16 mouse cellular contexts compared by ENCODE assay signal in genomic region chr7:125558997-125559396, GRCm38 (mm10). TPM values are rescaled to one million over a fixed set of nuclear protein-coding genes. Genes with fewer than 3 reads are reported as not detected.
DNase-seq lines count a peak whose midpoint lies in the region; ATAC-seq and TF ChIP-seq lines count a peak whose summit lies in the region.
"Had no signal": no experiment of that assay in that cellular context is flagged by ENCODE, and none has a peak within 500 bp of the region (broad histone marks: within the 10 kb centered on the region; RNA-seq: fewer than 3 reads in every experiment).

No protein-coding gene starts in this region.

- H3K27me3 ChIP-seq in heart, embryonic 16.5 days (ENCODE audit: control insufficient read depth, insufficient read depth, low read length) = no peaks in the 10 kb centered on the region
- H3K27me3 ChIP-seq in lung, embryonic 15.5 days = no peaks in the 10 kb centered on the region
- no peaks in the 10 kb centered on the region for H3K27me3 ChIP-seq in stomach, embryonic 16.5 days (ENCODE audit: control insufficient read depth, insufficient read depth, low read length)
- H3K27me3 ChIP-seq: CH12.LX; neural tube, embryonic 12.5 days had no signal

- H3K4me2 ChIP-seq in heart, embryonic 16.5 days (ENCODE audit: low read depth, low read length) = no peak overlapping the region
- no peak overlapping the region for H3K4me2 ChIP-seq in lung, embryonic 15.5 days
- H3K4me2 ChIP-seq in stomach, embryonic 16.5 days (ENCODE audit: low read depth, low read length) = no peak overlapping the region
- H3K4me2 ChIP-seq: neural tube, embryonic 12.5 days had no signal

- H3K9me3 ChIP-seq in heart, embryonic 16.5 days (replicated peaks; ENCODE audit: control insufficient read depth, low read length) = no peaks in the 10 kb centered on the region
- no peaks in the 10 kb centered on the region for H3K9me3 ChIP-seq in lung, embryonic 15.5 days
- no peaks in the 10 kb centered on the region for H3K9me3 ChIP-seq in stomach, embryonic 16.5 days (replicated peaks; ENCODE audit: control insufficient read depth, low read length)
- H3K9me3 ChIP-seq: neural tube, embryonic 12.5 days had no signal

- TF ChIP-seq CTCF in lung, adult 2 months (IDR thresholded peaks at IDR 0.05; ENCODE audit: insufficient read depth, low read length) = no peak

- peak overlapping the region; percentile 3; the same call in 1 of the 2 replicates for H3K27ac ChIP-seq in heart, embryonic 16.5 days (ENCODE audit: low read length)
- H3K27ac ChIP-seq in lung, embryonic 15.5 days = peak overlapping the region; percentile 16; the same call in 1 of the 2 replicates
- peak overlapping the region; percentile 61; the same call in 1 of the 2 replicates for H3K27ac ChIP-seq in stomach, embryonic 16.5 days (ENCODE audit: low read length)
- H3K27ac ChIP-seq: neural tube, embryonic 12.5 days had no signal

- no peak for ATAC-seq in heart, embryonic 16.5 days (replicated peaks; ENCODE audit: extremely low read depth, insufficient read depth, low FRiP score)
- ATAC-seq in lung, embryonic 15.5 days (ENCODE audit: borderline replicate concordance, extremely low read depth, low FRiP score, low TSS enrichment) = no peak
- ATAC-seq in stomach, embryonic 16.5 days (ENCODE audit: insufficient read depth, low FRiP score) = no peak
- ATAC-seq: activated CD4-positive, CD25-positive, alpha-beta regulatory T cell, adult 4 months; inflammation-experienced regulatory T-cells, adult 6 months had no signal

- no peaks in the 10 kb centered on the region for H3K36me3 ChIP-seq in heart, embryonic 16.5 days (ENCODE audit: control insufficient read depth, insufficient read depth)
- no peaks in the 10 kb centered on the region for H3K36me3 ChIP-seq in lung, embryonic 15.5 days
- no peaks in the 10 kb centered on the region for H3K36me3 ChIP-seq in stomach, embryonic 16.5 days (ENCODE audit: control insufficient read depth, insufficient read depth, low read length)
- H3K36me3 ChIP-seq: neural tube, embryonic 12.5 days had no signal

- no peak overlapping the region for H3K4me3 ChIP-seq in heart, embryonic 16.5 days (ENCODE audit: low read length)
- no peak overlapping the region for H3K4me3 ChIP-seq in lung, embryonic 15.5 days
- H3K4me3 ChIP-seq in lung, adult 2 months (replicated peaks; ENCODE audit: extremely low read depth, low read depth, low read length) = no peak overlapping the region
- no peak overlapping the region for H3K4me3 ChIP-seq in stomach, embryonic 16.5 days (replicated peaks; ENCODE audit: low read length)
- H3K4me3 ChIP-seq: neural tube, embryonic 12.5 days had no signal

- H3K9ac ChIP-seq in heart, embryonic 16.5 days (ENCODE audit: low read length) = no peak overlapping the region
- no peak overlapping the region for H3K9ac ChIP-seq in lung, embryonic 15.5 days
- no peak overlapping the region; the same call in 1 of the 2 replicates for H3K9ac ChIP-seq in stomach, embryonic 16.5 days (ENCODE audit: low read length)
- H3K9ac ChIP-seq: neural tube, embryonic 12.5 days had no signal

- no peak for TF ChIP-seq POLR2A in lung, adult 2 months (IDR thresholded peaks at IDR 0.05; ENCODE audit: borderline replicate concordance, extremely low read depth, low read depth, low read length)

- 53% methylated on average over 5 of the region's 5 CpGs for WGBS in heart, embryonic 16.5 days
- WGBS in lung, embryonic 15.5 days = 47% methylated on average over 5 of the region's 5 CpGs
- 39% methylated on average over 5 of the region's 5 CpGs for WGBS in lung, adult 2 months
- WGBS in stomach, embryonic 16.5 days = 52% methylated on average over 5 of the region's 5 CpGs

- H3K4me1 ChIP-seq in heart, embryonic 16.5 days (ENCODE audit: control insufficient read depth, insufficient read depth, low read length) = peaks cover 24% of the 10 kb centered on the region
- H3K4me1 ChIP-seq in lung, embryonic 15.5 days = peaks cover 63% of the 10 kb centered on the region
- peaks cover 56% of the 10 kb centered on the region for H3K4me1 ChIP-seq in lung, adult 2 months (ENCODE audit: control insufficient read depth, insufficient read depth, low read length)
- peaks cover 34% of the 10 kb centered on the region for H3K4me1 ChIP-seq in stomach, embryonic 16.5 days (ENCODE audit: control insufficient read depth, insufficient read depth, low read length)
- H3K4me1 ChIP-seq: neural tube, embryonic 12.5 days had no signal

- no peak for DNase-seq in heart, adult 8-10 months (ENCODE audit: low spot score)
- DNase-seq in lung, adult 2 months = no peak
- peak; percentile 60 for DNase-seq in induced T-regulatory cell, adult 2 months (ENCODE audit: low read depth)
- no peak for DNase-seq in natural killer cell, adult 2 months (ENCODE audit: low spot score in 2 of 2)
- DNase-seq in layer of hippocampus, postnatal 25 days (ENCODE audit: extremely low spot score in 1 of 2, low spot score in 1 of 2) = no peak
- DNase-seq: cerebellum, adult 18-20 months; kidney, postnatal 10 days; layer of hippocampus, adult 9-11 months had no signal

RNA-seq across cellular contexts. Expression of gene Il4ra, which starts 7.1 kb away (rescaled TPM):
- 6.7 and 7.3 TPM in 2 replicates for polyA plus RNA-seq in heart, embryonic 16.5 days (2015; fragmentation: Nextera tagmentation; extraction: Ambion mirVana)
- 10 to 100 TPM; 11.1 to 16.8 (median 13.5) TPM for total RNA-seq in heart, adult 8-10 months (2022)
- polyA plus RNA-seq in lung, embryonic 15.5 days (2015; fragmentation: Nextera tagmentation; extraction: Ambion mirVana) = 15.3 and 16.5 TPM in 2 replicates
- polyA plus RNA-seq in lung, adult 2 months (2012; rRNA removed) = 75.3 and 85.2 TPM in 2 replicates
- 12.3 and 13.8 TPM in 2 replicates for polyA plus RNA-seq in stomach, embryonic 16.5 days (2015; fragmentation: Nextera tagmentation; extraction: Ambion mirVana)
- 1 to 10 TPM; 3.7 to 4.6 TPM for total RNA-seq in layer of hippocampus, postnatal 25 days (2021)

RNA-seq across cellular contexts. Expression of gene Il21r, which starts 44.2 kb away (rescaled TPM):
- polyA plus RNA-seq in heart, embryonic 16.5 days (2015; fragmentation: Nextera tagmentation; extraction: Ambion mirVana) = 0.61 and 3.2 TPM in 2 replicates
- total RNA-seq in heart, adult 8-10 months (2022) = under 1 TPM; 0.19 to 0.69 (median 0.33) TPM
- polyA plus RNA-seq in lung, embryonic 15.5 days (2015; fragmentation: Nextera tagmentation; extraction: Ambion mirVana) = 0.30 and 0.74 TPM in 2 replicates
- 7.6 and 8.8 TPM in 2 replicates for polyA plus RNA-seq in lung, adult 2 months (2012; rRNA removed)
- polyA plus RNA-seq in stomach, embryonic 16.5 days (2015; fragmentation: Nextera tagmentation; extraction: Ambion mirVana) = 0.45 and 0.70 TPM in 2 replicates
- 1 to 10 TPM in 1 of 2 experiments, under 1 TPM in 1; 0.89 to 1.1 TPM for total RNA-seq in layer of hippocampus, postnatal 25 days (2021)
- polyA plus RNA-seq: heart, embryonic 14.5 days had no signal

Comparison
In these comparisons a context has a peak if more than half of its experiments do, and no peak if none do; other contexts are left out.
1. H3K27ac ChIP-seq: peak in every context shown above with its lines; median percentile 61 in stomach, embryonic 16.5 days; 16 in lung, embryonic 15.5 days; 3 in heart, embryonic 16.5 days.